8 mouse cellular contexts compared by ENCODE assay signal in the genomic region with DNA sequence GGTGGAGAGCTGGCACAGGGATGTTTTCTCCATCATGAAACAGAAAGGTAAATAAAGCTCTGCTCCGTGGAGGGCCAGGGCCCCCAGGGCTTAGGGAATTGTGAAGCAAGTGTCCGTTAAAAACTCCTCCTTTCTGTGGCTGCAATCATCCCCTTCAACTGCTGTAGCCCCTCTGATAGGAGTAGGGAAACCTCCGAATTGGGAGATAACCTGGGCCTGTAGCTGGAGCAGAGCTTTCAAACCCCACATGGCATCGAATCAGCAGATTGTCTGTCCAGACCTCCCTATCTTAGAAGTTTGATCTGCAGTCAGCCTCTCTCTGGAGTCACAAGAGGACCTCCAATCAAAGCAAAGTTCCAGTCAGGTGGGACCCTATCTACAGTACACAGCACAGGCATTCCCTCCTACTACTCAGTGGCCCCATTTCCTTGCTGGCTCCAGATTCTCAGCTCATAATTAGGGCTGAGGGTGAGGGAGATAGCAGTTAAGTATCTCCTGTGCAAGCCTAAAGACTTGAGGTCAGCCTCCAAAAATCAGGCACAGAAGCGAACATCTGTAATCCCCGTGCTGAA.
DNase-seq lines count a peak whose midpoint lies in the region; ATAC-seq and TF ChIP-seq lines count a peak whose summit lies in the region.
"Had no signal": no experiment of that assay in that cellular context is flagged by ENCODE, and none has a peak within 500 bp of the region (broad histone marks: within the 10 kb centered on the region; RNA-seq: fewer than 3 reads in every experiment).

No protein-coding gene starts in this region.

- DNase-seq in left cerebral cortex, adult 2 months (ENCODE audit: extremely low spot score in 1 of 2, low spot score in 2 of 2): no peak
- no peak for DNase-seq in left cerebral cortex, postnatal 14 days (ENCODE audit: low spot score in 2 of 2)
- no peak for DNase-seq in frontal cortex, postnatal 36 days (ENCODE audit: low spot score in 2 of 2)
- DNase-seq in spleen, postnatal 36 days (ENCODE audit: low spot score in 2 of 2): no peak

- 0 out of 2 replicates have a peak overlapping the region, but pooled peaks have one; percentile 9 for H3K9ac ChIP-seq in intestine, embryonic 15.5 days
- no peak overlapping the region for H3K9ac ChIP-seq in neural tube, embryonic 14.5 days (replicated peaks; ENCODE audit: low read depth, low read length)

- no peak for TF ChIP-seq POLR2A in embryonic fibroblast, embryonic 13.5 days (IDR thresholded peaks at IDR 0.05; ENCODE audit: low read depth, low read length)

- no peaks in the 10 kb centered on the region for H3K36me3 ChIP-seq in intestine, embryonic 15.5 days
- no peaks in the 10 kb centered on the region for H3K36me3 ChIP-seq in neural tube, embryonic 14.5 days (ENCODE audit: control insufficient read depth, insufficient read depth, low read length)

- no peaks in the 10 kb centered on the region for H3K9me3 ChIP-seq in intestine, embryonic 15.5 days
- H3K9me3 ChIP-seq in neural tube, embryonic 14.5 days (ENCODE audit: control insufficient read depth, low read length): no peaks in the 10 kb centered on the region

- intact Hi-C loops in left cerebral cortex, adult 2 months (cut with DNase I): no loop called here
- intact Hi-C loops in left cerebral cortex, postnatal 14 days (cut with DNase I): no loop called here

- H3K4me2 ChIP-seq in intestine, embryonic 15.5 days (replicated peaks): no peak overlapping the region
- no peak overlapping the region for H3K4me2 ChIP-seq in neural tube, embryonic 14.5 days (ENCODE audit: low read depth, low read length)

- peaks cover 17% of the 10 kb centered on the region for H3K4me1 ChIP-seq in embryonic fibroblast, embryonic 13.5 days (ENCODE audit: control insufficient read depth, insufficient read depth, low read length)
- peaks cover 20% of the 10 kb centered on the region for H3K4me1 ChIP-seq in intestine, embryonic 15.5 days (replicated peaks)
- H3K4me1 ChIP-seq in neural tube, embryonic 14.5 days (ENCODE audit: control insufficient read depth, insufficient read depth, low read length): 0 out of 2 replicates have a peak, but pooled peaks cover 6% of the 10 kb centered on the region

- peak overlapping the region; percentile 40 for H3K27ac ChIP-seq in left cerebral cortex, adult 2 months
- peak overlapping the region; percentile 80 for H3K27ac ChIP-seq in embryonic fibroblast, embryonic 13.5 days (ENCODE audit: insufficient read depth, low read length)
- H3K27ac ChIP-seq in intestine, embryonic 15.5 days: peak overlapping the region; percentile 61
- 0 out of 2 replicates have a peak overlapping the region, but pooled peaks have one; percentile 56 for H3K27ac ChIP-seq in neural tube, embryonic 14.5 days (ENCODE audit: low read depth, low read length)

- no peak for TF ChIP-seq CTCF in left cerebral cortex, adult 2 months (IDR thresholded peaks at IDR 0.05)
- no peak for TF ChIP-seq CTCF in embryonic fibroblast, embryonic 13.5 days (IDR thresholded peaks at IDR 0.05; ENCODE audit: borderline replicate concordance, insufficient read depth, low read length)

- no peak overlapping the region for H3K4me3 ChIP-seq in left cerebral cortex, adult 2 months
- no peak overlapping the region for H3K4me3 ChIP-seq in embryonic fibroblast, embryonic 13.5 days (ENCODE audit: insufficient read depth, low read length)
- no peak overlapping the region for H3K4me3 ChIP-seq in intestine, embryonic 15.5 days (replicated peaks)
- H3K4me3 ChIP-seq in neural tube, embryonic 14.5 days (ENCODE audit: low read depth, low read length): no peak overlapping the region

- ATAC-seq in intestine, embryonic 15.5 days: no peak
- ATAC-seq in neural tube, embryonic 14.5 days (ENCODE audit: low read depth): no peak

- no peaks in the 10 kb centered on the region for H3K27me3 ChIP-seq in intestine, embryonic 15.5 days (replicated peaks)
- no peaks in the 10 kb centered on the region for H3K27me3 ChIP-seq in neural tube, embryonic 14.5 days (ENCODE audit: control insufficient read depth, insufficient read depth, low read length)
- H3K27me3 ChIP-seq: Patski had no signal

- 36% methylated on average over 6 of the region's 6 CpGs for WGBS in intestine, embryonic 15.5 days
- WGBS in neural tube, embryonic 14.5 days: 53% methylated on average over 6 of the region's 6 CpGs
